Mouse (Mus musculus) heart, adult 2 months (tissue): ENCODE data around the gene Nt5c3b. TPM values are rescaled to one million over a fixed set of nuclear protein-coding genes. Genes with fewer than 3 reads are reported as not detected.
A peak's percentile ranks its signal among the peaks of the same experiment; 100 is the strongest.

Source experiments
- DNase-seq, 2 experiments: peaks; one replicate each; pipeline ENCODE4 v3.0.0; 2021
- H3K27ac ChIP-seq: fragments of 200-600 bp; 2 replicates; pipeline ENCODE4 v1.8.1; 2022
- H3K27me3 ChIP-seq: fragments of 200-500 bp; 2 replicates; pipeline ENCODE4 v1.6.1; 2012; ENCODE audit warnings: mild to moderate bottlenecking, low read length, inconsistent platforms, mixed read lengths; ENCODE audit not compliant: control insufficient read depth, insufficient read depth
- H3K36me3 ChIP-seq: fragments of 200-500 bp; 2 replicates; pipeline ENCODE4 v1.6.1; 2012; ENCODE audit warnings: low read length, inconsistent platforms; ENCODE audit not compliant: control insufficient read depth, insufficient read depth
- H3K4me1 ChIP-seq: fragments of 200-500 bp; 2 replicates; pipeline ENCODE4 v1.6.1; 2011; ENCODE audit warnings: low read length; ENCODE audit not compliant: control insufficient read depth, insufficient read depth
- H3K4me3 ChIP-seq: fragments of 200-600 bp; 2 replicates; pipeline ENCODE4 v1.8.1; 2022
- H3K79me2 ChIP-seq: fragments of 200-500 bp; replicated peaks from 2 replicates; pipeline ENCODE4 v1.6.1; 2012; ENCODE audit warnings: mild to moderate bottlenecking, inconsistent platforms, low read length, moderate library complexity, mixed read lengths; ENCODE audit not compliant: control insufficient read depth, insufficient read depth
- H3K9ac ChIP-seq: fragments of 200-500 bp; 2 replicates; pipeline ENCODE4 v1.6.1; 2012; ENCODE audit warnings: low read depth, mild to moderate bottlenecking, control low read depth, inconsistent platforms, low read length, mixed read lengths
- CTCF ChIP-seq: fragments of 200-600 bp; IDR thresholded peaks from 2 replicates; pipeline ENCODE4 v1.8.1; 2022; ENCODE audit warnings: antibody characterized with exemption, mild to moderate bottlenecking, moderate library complexity
- EP300 ChIP-seq: fragments of 200-500 bp; IDR thresholded peaks from 2 replicates; pipeline ENCODE4 v1.6.1; 2011; ENCODE audit warnings: low read depth, low read length, control low read depth; ENCODE audit not compliant: insufficient read depth
- POLR2A ChIP-seq: fragments of 200-500 bp; IDR thresholded peaks from 2 replicates; pipeline ENCODE4 v1.6.1; 2011; ENCODE audit warnings: mild to moderate bottlenecking, low read depth, low read length, control low read depth; ENCODE audit not compliant: insufficient read depth
- WGBS: fragments of 180-500 bp; shearing (Covaris S2); methylation state at CpG from one replicate; pipeline ENCODE4 v1.1.7; 2018; 5-methylcytosine and 5-hydroxymethylcytosine counted together
- intact Hi-C: fragments of 180-260 bp; cut with DNase I; formaldehyde crosslinking; loops from one replicate; pipeline ENCODE4 v1.15.1; 2025
- microRNA-seq, 2 experiments: library from miRNA; unstranded; fragments of <30 nt; microRNA quantifications; one replicate each; pipeline ENCODE4 v1.2.0; 2021
- polyA plus RNA-seq: library from polyadenylated mRNA; depleted of rRNA; stranded (reverse); fragments of >200 nt; gene quantifications from 2 replicates; pipeline ENCODE4 v1.2.3, GENCODE M21; 2012; rRNA removed
- total RNA-seq, 2 experiments: library from RNA; stranded (reverse); gene quantifications; 2 replicates each; pipeline ENCODE4 v1.2.3; 2021

Nt5c3b gene
- total and polyA plus RNA-seq, 3 experiments, result 23.5 to 44.0 (median 24.1) TPM

DNA sequence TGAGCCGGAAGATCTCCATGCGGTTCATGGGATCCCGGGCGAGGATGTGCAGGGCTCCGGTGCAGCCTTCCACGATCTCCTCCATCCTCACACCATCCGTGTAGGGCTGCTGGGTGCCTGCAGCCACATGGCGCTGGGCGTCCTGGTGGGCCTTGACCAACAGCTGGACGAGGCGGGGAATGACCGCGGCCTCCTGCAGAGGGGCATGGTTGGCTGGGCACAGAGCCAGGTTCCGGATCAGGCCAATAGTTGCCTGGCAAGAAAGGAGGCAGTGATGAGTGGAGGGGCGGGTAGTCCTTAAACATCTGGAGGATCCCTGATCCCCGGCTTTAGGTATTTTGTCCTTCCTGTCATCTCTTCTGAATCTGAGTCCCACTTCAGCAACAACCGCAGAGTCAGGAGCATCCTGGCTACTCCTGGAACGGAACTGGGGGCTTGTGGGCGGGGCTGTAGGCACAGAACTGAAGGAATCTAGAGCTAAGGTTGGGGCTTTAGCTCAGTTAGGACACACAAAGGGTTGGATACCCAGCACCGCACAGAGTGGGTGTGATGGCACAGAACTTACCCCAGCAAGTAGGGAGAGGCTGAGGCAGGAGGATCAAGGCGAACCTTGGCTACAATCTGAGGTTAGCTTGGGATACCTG, 64.7 kb downstream of the Nt5c3b start:
- Histone ChIP-seq H3K4me1 (peaks cover 19% of the 10 kb centered on the region), H3K79me2 (no peaks in the 10 kb centered on the region; the same call in 1 of the 2 replicates), H3K27ac (peak overlapping the region; percentile 72), H3K27me3 (no peaks in the 10 kb centered on the region), H3K36me3 (peaks cover 26% of the 10 kb centered on the region), H3K4me3 (no peak overlapping the region), H3K9ac (no peak overlapping the region)
- DNase-seq, result no peak
- intact Hi-C loops, result loop anchor here (1.0 kb wide), 1 partner anchor 9 kb away; no protein-coding TSS in a partner anchor
- TF ChIP-seq EP300, result no peak
- no peak for TF ChIP-seq POLR2A
- TF ChIP-seq CTCF, result no peak
- WGBS, result 74% methylated on average over 21 of the region's 21 CpGs

GRCm38 (mm10) chr11:100376005-100376404, 65.6 kb downstream of the Nt5c3b start:
- intact Hi-C loops, result loop anchor here (1.0 kb wide), 1 partner anchor 10 kb away; no protein-coding TSS in a partner anchor
- TF ChIP-seq CTCF (no peak), POLR2A (peak; percentile 45; the same call in 1 of the 2 replicates), EP300 (no peak)
- H3K36me3 ChIP-seq, result peaks cover 28% of the 10 kb centered on the region
- H3K4me1 ChIP-seq, result peaks cover 19% of the 10 kb centered on the region
- H3K27ac ChIP-seq, result peak overlapping the region; percentile 72
- no peaks in the 10 kb centered on the region; the same call in 1 of the 2 replicates for H3K79me2 ChIP-seq
- no peak overlapping the region for H3K4me3 ChIP-seq
- WGBS, result 39% methylated on average over 4 of the region's 4 CpGs
- peak in 1 of 2 experiments; percentile 52 for DNase-seq
- no peaks in the 10 kb centered on the region for H3K27me3 ChIP-seq
- H3K9ac ChIP-seq, result no peak overlapping the region

DNA sequence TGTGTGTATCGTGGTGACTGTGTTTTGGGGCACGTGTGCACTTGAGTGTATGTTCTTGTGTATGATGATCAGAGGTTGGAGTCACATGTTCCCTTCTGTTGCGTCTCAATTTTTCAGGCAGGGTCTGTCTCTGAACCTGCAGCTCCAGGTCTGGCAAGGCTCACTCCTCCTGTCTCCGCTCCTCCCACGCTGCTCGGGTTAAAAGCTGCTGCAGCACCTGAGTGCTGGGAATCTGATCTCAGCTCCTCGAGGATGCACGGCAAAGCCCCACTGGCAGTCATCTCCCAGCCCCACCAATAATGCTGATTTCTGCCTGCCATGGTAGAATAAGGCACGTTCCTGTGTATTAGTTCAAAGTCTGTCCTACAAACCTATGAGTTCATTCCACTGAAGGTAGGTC, 66.5 kb downstream of the Nt5c3b start:
- intact Hi-C loops, result no loop called here

More for the DNA sequence above, 66.5 kb downstream of the Nt5c3b start:
- H3K79me2 ChIP-seq, result no peaks in the 10 kb centered on the region; the same call in 1 of the 2 replicates
- WGBS, result 91% methylated on average over 9 of the region's 9 CpGs
- H3K36me3 ChIP-seq, result peaks cover 24% of the 10 kb centered on the region
- H3K27ac ChIP-seq, result peak overlapping the region; percentile 65
- H3K4me1 ChIP-seq, result peaks cover 20% of the 10 kb centered on the region
- no peak for DNase-seq
- H3K9ac ChIP-seq, result no peak overlapping the region
- no peaks in the 10 kb centered on the region for H3K27me3 ChIP-seq
- no peak overlapping the region for H3K4me3 ChIP-seq
- TF ChIP-seq CTCF (no peak), POLR2A (no peak), EP300 (no peak)

Small RNAs within 50 kb of the gene (microRNA-seq; reads per million reads assigned to microRNA genes)
- 0 reads per million in 2 experiments for gene Gm27374
- gene Mir7116, result 0 reads per million in 2 experiments

Other genes with a start within 250 kb of the Nt5c3b start
- gene Krt9, start 248.6 kb downstream of the Nt5c3b start, total RNA-seq, result not detected
- gene Krt9, start 248.6 kb downstream of the Nt5c3b start, polyA plus RNA-seq, result not detected in 2 replicates
- gene Krt14, start 234.3 kb downstream of the Nt5c3b start, total RNA-seq, result under 1 TPM in 1 of 2 experiments, not detected in 1; 0.31 TPM
- gene Krt14, start 234.3 kb downstream of the Nt5c3b start, polyA plus RNA-seq, result 0.44 and 0.47 TPM in 2 replicates
- gene Krt16, start 192.9 kb downstream of the Nt5c3b start, total RNA-seq, result not detected
- gene Krt16, start 192.9 kb downstream of the Nt5c3b start, polyA plus RNA-seq, result not detected in 2 replicates
- gene Krt17, start 180.8 kb downstream of the Nt5c3b start, total RNA-seq, result not detected
- 0.61 TPM in 1 of 2 replicates, not detected in the other for gene Krt17, start 180.8 kb downstream of the Nt5c3b start, polyA plus RNA-seq
- not detected for gene Krt42, start 171.9 kb downstream of the Nt5c3b start, total RNA-seq
- gene Krt42, start 171.9 kb downstream of the Nt5c3b start, polyA plus RNA-seq, result not detected in 2 replicates
- gene Eif1, start 121.9 kb downstream of the Nt5c3b start, total RNA-seq, result 1,000 to 10,000 TPM; 1,735 to 2,054 TPM
- 195 and 341 TPM in 2 replicates for gene Eif1, start 121.9 kb downstream of the Nt5c3b start, polyA plus RNA-seq
- not detected for gene Gast, start 107.4 kb downstream of the Nt5c3b start, total RNA-seq
- gene Gast, start 107.4 kb downstream of the Nt5c3b start, polyA plus RNA-seq, result not detected in 2 replicates
- 1 to 10 TPM; 1.3 to 1.5 TPM for gene Hap1, start 85.7 kb downstream of the Nt5c3b start, total RNA-seq
- gene Hap1, start 85.7 kb downstream of the Nt5c3b start, polyA plus RNA-seq, result 0.97 and 1.4 TPM in 2 replicates
- gene Jup, start 44.0 kb downstream of the Nt5c3b start, total RNA-seq, result 100 to 1,000 TPM; 234 to 237 TPM
- gene Jup, start 44.0 kb downstream of the Nt5c3b start, polyA plus RNA-seq, result 317 and 318 TPM in 2 replicates
- gene P3h4, start 27.0 kb downstream of the Nt5c3b start, total RNA-seq, result 10 to 100 TPM; 13.4 to 16.8 TPM
- 29.7 and 35.6 TPM in 2 replicates for gene P3h4, start 27.0 kb downstream of the Nt5c3b start, polyA plus RNA-seq
- 1 to 10 TPM; 7.4 to 7.5 TPM for gene Fkbp10, start 26.1 kb downstream of the Nt5c3b start, total RNA-seq
- gene Fkbp10, start 26.1 kb downstream of the Nt5c3b start, polyA plus RNA-seq, result 24.8 and 35.6 TPM in 2 replicates
- 1 to 10 TPM in 1 of 2 experiments, under 1 TPM in 1; 0.50 to 1.0 TPM for gene Klhl10, start 109 bp upstream of the Nt5c3b start, total RNA-seq
- 0.86 and 1.8 TPM in 2 replicates for gene Klhl10, start 109 bp upstream of the Nt5c3b start, polyA plus RNA-seq
- gene Klhl11, start 30.9 kb upstream of the Nt5c3b start, total RNA-seq, result 1 to 10 TPM; 7.2 to 8.0 TPM
- 3.1 and 4.4 TPM in 2 replicates for gene Klhl11, start 30.9 kb upstream of the Nt5c3b start, polyA plus RNA-seq
- 10 to 100 TPM; 25.5 to 34.6 TPM for gene Acly, start 86.2 kb upstream of the Nt5c3b start, total RNA-seq
- gene Acly, start 86.2 kb upstream of the Nt5c3b start, polyA plus RNA-seq, result 66.5 and 74.7 TPM in 2 replicates
- gene Ttc25, start 103.8 kb upstream of the Nt5c3b start, total RNA-seq, result under 1 TPM in 1 of 2 experiments, not detected in 1; 0.18 TPM
- 0.18 and 0.37 TPM in 2 replicates for gene Ttc25, start 103.8 kb upstream of the Nt5c3b start, polyA plus RNA-seq
- 1 to 10 TPM; 5.6 to 7.6 TPM for gene Cnp, start 133.1 kb upstream of the Nt5c3b start, total RNA-seq
- gene Cnp, start 133.1 kb upstream of the Nt5c3b start, polyA plus RNA-seq, result 9.5 and 11.4 TPM in 2 replicates
- gene Nkiras2, start 177.4 kb upstream of the Nt5c3b start, total RNA-seq, result 10 to 100 TPM; 49.5 to 50.3 TPM
- 91.2 and 107 TPM in 2 replicates for gene Nkiras2, start 177.4 kb upstream of the Nt5c3b start, polyA plus RNA-seq
- 100 to 1,000 TPM; 107 to 121 TPM for gene Dnajc7, start 178.4 kb upstream of the Nt5c3b start, total RNA-seq
- gene Dnajc7, start 178.4 kb upstream of the Nt5c3b start, polyA plus RNA-seq, result 46.1 and 77.8 TPM in 2 replicates